Mouse (Mus musculus) neural tube, embryonic 15.5 days (tissue): ENCODE results near the gene Fh1. TPM values are rescaled to one million over a fixed set of nuclear protein-coding genes. Genes with fewer than 3 reads are reported as not detected.

Source experiments
- ATAC-seq: fragments of 200-750 bp; cut with Nextera tagmentation; 2 replicates; pipeline ENCODE4 v1.8.0; 2017; ENCODE audit warnings: mild to moderate bottlenecking, moderate TSS enrichment, moderate library complexity; ENCODE audit not compliant: low FRiP score
- H3K27ac ChIP-seq: fragments of 300-500 bp; sonication (generic); replicated peaks from 2 replicates; pipeline ENCODE4 v1.5.1; 2015; ENCODE audit warnings: mild to moderate bottlenecking, inconsistent platforms
- H3K27me3 ChIP-seq: fragments of 300-500 bp; sonication (generic); replicated peaks from 2 replicates; pipeline ENCODE4 v1.6.1; 2015; ENCODE audit warnings: inconsistent platforms
- H3K36me3 ChIP-seq: fragments of 300-500 bp; sonication (generic); 2 replicates; pipeline ENCODE4 v1.6.1; 2015; ENCODE audit warnings: inconsistent platforms
- H3K4me1 ChIP-seq: fragments of 300-500 bp; sonication (generic); 2 replicates; pipeline ENCODE4 v1.6.1; 2015; ENCODE audit warnings: inconsistent platforms
- H3K4me2 ChIP-seq: fragments of 300-500 bp; sonication (generic); 2 replicates; pipeline ENCODE4 v1.6.1; 2015; ENCODE audit warnings: inconsistent platforms, mild to moderate bottlenecking, moderate library complexity
- H3K4me3 ChIP-seq: fragments of 300-500 bp; sonication (generic); replicated peaks from 2 replicates; pipeline ENCODE4 v1.5.1; 2015; ENCODE audit warnings: mild to moderate bottlenecking, inconsistent platforms
- H3K9ac ChIP-seq: fragments of 300-500 bp; sonication (generic); replicated peaks from 2 replicates; pipeline ENCODE4 v1.6.1; 2015; ENCODE audit warnings: mild to moderate bottlenecking, inconsistent platforms
- H3K9me3 ChIP-seq: fragments of 300-500 bp; sonication (generic); replicated peaks from 2 replicates; pipeline ENCODE4 v1.6.1; 2016; ENCODE audit warnings: inconsistent platforms
- WGBS: fragments of 180-500 bp; shearing (Covaris S2); methylation state at CpG from one replicate; pipeline ENCODE4 v1.1.7; 2015; ENCODE audit warnings: mixed read lengths; 5-methylcytosine and 5-hydroxymethylcytosine counted together
- polyA plus RNA-seq: library from polyadenylated mRNA; unstranded; fragments of >200 nt; fragmentation: Nextera tagmentation; extraction: Ambion mirVana; gene quantifications from 2 replicates; pipeline ENCODE4 v1.2.1, GENCODE M21; 2015

The Fh1 gene
- polyA plus RNA-seq, 1 experiment from 2014 or later, result 117 TPM

DNA sequence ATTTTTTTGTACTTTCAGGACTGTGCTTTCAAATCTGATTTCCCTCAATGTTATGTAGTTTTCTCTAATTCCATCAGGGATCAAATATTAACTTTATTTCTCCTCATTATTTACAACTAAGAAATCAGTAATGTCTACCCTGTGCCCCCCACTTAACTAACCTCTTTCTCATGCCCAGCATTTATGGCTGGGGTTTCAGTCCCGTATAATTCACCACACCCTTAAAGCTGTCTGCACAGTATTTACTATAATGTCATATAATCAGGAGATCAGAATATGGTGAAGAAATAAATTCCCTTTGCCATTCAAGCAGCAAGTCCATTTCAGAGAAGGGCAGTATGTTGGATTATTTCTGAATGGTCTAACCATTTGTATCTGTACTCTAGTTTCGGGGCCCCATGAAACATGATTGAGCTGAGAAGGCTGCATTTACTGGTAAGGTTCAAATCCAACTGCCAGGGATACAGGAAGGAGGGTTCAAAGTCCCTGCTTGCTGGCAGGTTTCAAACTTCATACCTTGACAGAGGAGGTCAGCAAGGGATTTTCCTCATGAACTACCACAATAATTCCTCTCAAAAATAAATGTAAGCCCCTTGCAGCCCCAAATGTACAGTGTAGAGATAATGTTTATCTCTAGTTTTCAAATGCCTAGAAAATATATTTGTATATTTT is 46.9 kb downstream of the Fh1 start:
- no peak overlapping the region for H3K4me2 ChIP-seq
- H3K9me3 ChIP-seq, result no peaks in the 10 kb centered on the region
- H3K4me3 ChIP-seq, result no peak overlapping the region
- H3K27me3 ChIP-seq, result no peaks in the 10 kb centered on the region
- ATAC-seq, result no peak
- no peak overlapping the region for H3K27ac ChIP-seq
- H3K36me3 ChIP-seq, result no peaks in the 10 kb centered on the region
- 80% methylated on average over 2 of the region's 2 CpGs for WGBS
- H3K4me1 ChIP-seq, result 0 out of 2 replicates have a peak, but pooled peaks cover 7% of the 10 kb centered on the region
- H3K9ac ChIP-seq, result no peak overlapping the region

DNA sequence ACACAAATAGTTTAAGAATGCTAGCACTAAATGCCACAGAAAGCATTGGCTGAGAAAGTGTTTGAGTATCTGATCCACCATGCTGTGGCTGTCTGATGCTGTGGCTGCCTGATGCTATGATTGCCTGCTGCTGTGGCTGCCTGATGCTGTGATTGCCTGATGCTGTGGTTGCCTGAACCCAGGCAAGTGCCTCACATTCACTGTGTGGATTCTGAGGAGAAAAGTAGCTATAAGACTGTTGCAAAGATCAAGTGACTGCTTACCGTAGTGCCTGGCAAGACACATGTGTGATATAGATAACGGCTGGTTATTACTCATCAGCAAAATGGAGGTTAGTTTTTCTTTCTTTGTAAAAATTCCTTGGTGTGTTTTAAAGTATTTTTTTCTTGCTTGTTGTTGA is 51.3 kb downstream of the Fh1 start:
- Histone ChIP-seq H3K4me3 (no peak overlapping the region), H3K9me3 (no peaks in the 10 kb centered on the region), H3K27ac (no peak overlapping the region), H3K4me1 (no peaks in the 10 kb centered on the region), H3K4me2 (no peak overlapping the region), H3K9ac (no peak overlapping the region), H3K36me3 (no peaks in the 10 kb centered on the region), H3K27me3 (no peaks in the 10 kb centered on the region)
- ATAC-seq, result no peak
- 84% methylated on average over 2 of the region's 2 CpGs for WGBS

DNA sequence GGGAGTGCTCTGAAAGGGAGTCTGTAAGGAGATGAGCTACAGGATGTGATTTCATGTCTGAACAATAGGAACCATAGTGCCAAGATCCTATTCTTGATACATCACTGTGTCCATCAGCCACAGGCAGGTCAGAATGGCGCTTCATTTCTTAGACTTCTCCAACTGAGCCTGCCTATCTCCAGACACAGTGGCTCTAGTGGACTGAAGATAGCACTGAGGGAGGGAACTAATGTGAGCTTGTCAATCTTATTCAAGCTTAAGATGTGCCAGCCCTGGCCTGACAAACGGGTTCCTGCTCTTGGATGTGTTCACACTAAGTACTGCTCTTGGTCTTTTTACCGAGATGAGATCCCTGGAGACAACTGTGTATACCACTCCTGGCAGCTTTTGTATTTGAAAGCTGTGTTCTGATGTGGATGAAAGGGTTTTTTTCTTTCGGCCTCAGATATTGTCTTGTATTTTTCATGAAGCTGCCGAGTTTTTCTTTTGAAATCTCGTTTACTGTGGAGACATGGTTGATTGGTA is 59.8 kb downstream of the Fh1 start:
- Histone ChIP-seq H3K9ac (no peak overlapping the region), H3K36me3 (no peaks in the 10 kb centered on the region), H3K4me3 (no peak overlapping the region), H3K27ac (no peak overlapping the region), H3K4me1 (no peaks in the 10 kb centered on the region), H3K4me2 (no peak overlapping the region), H3K27me3 (no peaks in the 10 kb centered on the region), H3K9me3 (no peaks in the 10 kb centered on the region)
- WGBS, result 79% methylated on average over 6 of the region's 6 CpGs
- no peak for ATAC-seq

DNA sequence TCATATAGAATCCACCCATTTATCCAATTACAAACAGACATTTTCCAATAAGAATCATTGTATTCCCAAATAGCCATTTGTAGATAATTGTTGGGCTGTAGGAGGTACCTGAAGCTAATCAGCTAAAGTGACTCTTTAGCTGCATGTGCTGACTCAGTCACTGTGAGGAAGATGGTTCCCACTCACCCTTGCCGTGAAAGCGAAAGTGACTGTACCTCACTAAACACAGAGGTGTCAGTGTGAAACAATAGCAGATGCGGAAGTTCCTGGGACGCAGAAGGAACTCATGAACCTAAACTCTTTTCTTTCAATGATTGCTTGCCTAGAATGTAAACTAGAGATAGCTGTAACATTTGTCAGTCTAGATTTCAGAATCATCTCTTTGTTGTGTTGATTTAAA is 61.1 kb downstream of the Fh1 start:
- no peak overlapping the region for H3K9ac ChIP-seq
- no peaks in the 10 kb centered on the region for H3K9me3 ChIP-seq
- 87% methylated on average over 4 of the region's 4 CpGs for WGBS
- ATAC-seq, result no peak
- no peaks in the 10 kb centered on the region for H3K4me1 ChIP-seq
- H3K4me3 ChIP-seq, result no peak overlapping the region
- H3K4me2 ChIP-seq, result no peak overlapping the region
- H3K36me3 ChIP-seq, result no peaks in the 10 kb centered on the region
- no peak overlapping the region for H3K27ac ChIP-seq
- H3K27me3 ChIP-seq, result no peaks in the 10 kb centered on the region

DNA sequence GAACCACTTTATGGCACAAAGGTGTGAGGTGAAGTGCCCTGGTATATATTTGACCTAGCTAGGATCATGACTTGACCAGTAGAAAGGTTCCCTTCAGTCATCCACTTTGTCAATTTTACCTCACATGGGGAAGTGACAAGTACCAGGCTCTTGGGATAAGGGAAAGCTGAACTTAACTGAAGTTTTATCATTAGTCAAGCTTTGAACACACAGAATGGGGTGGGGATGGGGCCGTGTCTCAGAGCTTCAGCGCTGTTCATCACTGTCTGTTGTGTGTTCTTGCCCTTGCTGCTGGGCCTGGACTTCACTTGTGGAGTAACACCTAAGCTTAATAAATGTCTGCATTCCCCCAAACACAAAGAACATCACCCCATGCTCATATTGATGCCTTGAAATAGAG is 63.1 kb downstream of the Fh1 start:
- H3K9me3 ChIP-seq, result no peaks in the 10 kb centered on the region
- no peaks in the 10 kb centered on the region for H3K4me1 ChIP-seq
- 93% methylated on average over 2 of the region's 2 CpGs for WGBS
- no peak overlapping the region for H3K27ac ChIP-seq
- no peak overlapping the region for H3K4me2 ChIP-seq
- ATAC-seq, result no peak
- no peak overlapping the region for H3K4me3 ChIP-seq
- H3K36me3 ChIP-seq, result no peaks in the 10 kb centered on the region
- H3K9ac ChIP-seq, result no peak overlapping the region
- H3K27me3 ChIP-seq, result no peaks in the 10 kb centered on the region

DNA sequence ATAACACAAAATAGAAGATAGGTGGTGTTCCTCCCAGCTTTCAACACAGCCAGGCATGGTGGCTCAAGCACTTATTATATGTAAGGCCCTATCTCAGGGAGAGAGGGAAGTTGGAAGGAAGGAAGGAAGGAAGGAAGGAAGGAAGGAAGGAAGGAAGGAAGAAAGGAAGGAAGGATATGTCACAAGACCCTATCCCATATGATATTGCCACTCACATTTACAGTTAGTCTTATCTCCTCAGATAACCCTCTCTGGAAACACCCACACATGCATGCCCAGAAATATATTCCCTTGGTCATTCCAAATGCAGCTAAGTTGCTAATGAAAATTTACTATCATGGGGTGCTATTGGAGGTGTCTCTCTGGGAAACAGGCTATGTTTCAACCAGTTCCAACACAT is 63.6 kb downstream of the Fh1 start:
- H3K9me3 ChIP-seq, result no peaks in the 10 kb centered on the region
- no peak overlapping the region for H3K4me2 ChIP-seq
- no peak for ATAC-seq
- no peak overlapping the region for H3K4me3 ChIP-seq
- H3K9ac ChIP-seq, result no peak overlapping the region
- no peak overlapping the region for H3K27ac ChIP-seq
- H3K4me1 ChIP-seq, result no peaks in the 10 kb centered on the region
- H3K36me3 ChIP-seq, result no peaks in the 10 kb centered on the region
- H3K27me3 ChIP-seq, result no peaks in the 10 kb centered on the region

DNA sequence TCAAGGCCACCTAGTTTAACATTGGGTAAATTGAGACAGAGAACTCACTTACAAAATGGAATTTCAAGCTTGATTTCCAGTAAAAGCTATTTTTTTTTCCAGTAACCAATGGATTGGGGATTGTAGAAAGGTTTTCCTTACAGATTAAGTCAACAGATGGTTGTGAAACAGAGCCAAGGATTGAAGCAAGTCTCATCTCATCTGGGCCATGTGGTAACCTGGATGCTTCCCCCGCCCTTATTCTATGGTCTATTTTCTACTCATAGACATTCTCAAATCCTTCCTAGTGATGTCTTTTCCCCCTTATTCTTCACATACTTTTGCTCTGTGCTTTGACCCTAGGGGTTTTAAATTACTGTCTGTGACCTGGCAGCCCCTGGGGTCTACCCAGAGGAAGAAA is 70.8 kb downstream of the Fh1 start:
- Histone ChIP-seq H3K4me2 (no peak overlapping the region), H3K4me3 (no peak overlapping the region), H3K27ac (no peak overlapping the region), H3K9ac (no peak overlapping the region), H3K4me1 (no peaks in the 10 kb centered on the region), H3K27me3 (no peaks in the 10 kb centered on the region), H3K9me3 (no peaks in the 10 kb centered on the region), H3K36me3 (no peaks in the 10 kb centered on the region)
- ATAC-seq, result no peak
- 96% methylated on average over 1 of the region's 1 CpGs for WGBS

DNA sequence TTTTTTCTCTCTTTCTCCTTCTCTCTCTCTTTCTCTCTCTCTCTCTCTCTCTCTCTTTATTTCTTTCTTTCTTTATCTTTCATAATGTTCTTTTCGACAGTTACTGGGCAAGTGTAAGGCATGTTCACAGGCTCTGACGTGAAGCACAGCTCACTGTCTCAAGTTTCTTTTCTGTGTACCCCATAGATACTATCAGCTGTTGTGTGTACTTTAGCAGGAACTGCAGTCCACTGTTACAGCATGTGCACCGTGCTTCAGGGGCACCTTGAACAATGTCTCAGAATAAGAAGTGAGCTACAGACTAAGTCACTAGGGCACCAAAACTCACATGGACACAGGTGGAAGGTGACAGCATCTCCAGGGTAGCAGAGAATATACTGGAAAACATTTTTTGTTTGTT is 73.0 kb downstream of the Fh1 start:
- H3K9ac ChIP-seq, result no peak overlapping the region
- no peaks in the 10 kb centered on the region for H3K36me3 ChIP-seq
- H3K4me1 ChIP-seq, result no peaks in the 10 kb centered on the region
- H3K27me3 ChIP-seq, result no peaks in the 10 kb centered on the region
- H3K4me2 ChIP-seq, result no peak overlapping the region
- WGBS, result 90% methylated on average over 3 of the region's 3 CpGs
- H3K4me3 ChIP-seq, result no peak overlapping the region
- no peaks in the 10 kb centered on the region for H3K9me3 ChIP-seq
- no peak overlapping the region for H3K27ac ChIP-seq
- no peak for ATAC-seq

DNA sequence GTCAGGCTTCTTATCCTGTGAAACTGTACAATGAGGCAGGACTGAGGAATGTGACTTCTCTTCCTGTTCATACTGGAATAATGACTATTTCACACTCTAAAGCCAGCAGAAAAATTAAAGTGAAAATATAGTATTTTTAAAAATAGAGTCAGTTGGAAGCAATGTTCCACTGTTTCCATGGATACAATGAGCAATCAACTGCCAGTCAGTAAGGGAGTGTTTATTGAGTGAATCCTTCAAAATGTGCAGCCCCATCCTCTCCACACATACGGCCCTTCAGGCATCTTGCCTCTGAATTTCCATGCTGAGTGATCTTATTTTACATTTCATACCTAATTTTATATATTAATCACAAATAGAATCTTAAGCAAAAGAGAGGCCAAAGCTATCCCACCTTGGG is 74.8 kb downstream of the Fh1 start:
- H3K9me3 ChIP-seq, result no peaks in the 10 kb centered on the region
- H3K36me3 ChIP-seq, result no peaks in the 10 kb centered on the region
- H3K4me2 ChIP-seq, result no peak overlapping the region
- WGBS, result 67% methylated on average over 1 of the region's 1 CpGs
- H3K4me1 ChIP-seq, result no peaks in the 10 kb centered on the region
- no peak for ATAC-seq
- no peak overlapping the region for H3K27ac ChIP-seq
- no peak overlapping the region for H3K4me3 ChIP-seq
- no peak overlapping the region for H3K9ac ChIP-seq
- H3K27me3 ChIP-seq, result no peaks in the 10 kb centered on the region

Other genes with a start within 250 kb of the Fh1 start
- gene Rgs7, start 133.1 kb downstream of the Fh1 start, polyA plus RNA-seq, result 41.7 and 48.2 TPM in 2 replicates
- gene Kmo, start 5.3 kb downstream of the Fh1 start, polyA plus RNA-seq, result 0.09 and 0.46 TPM in 2 replicates
- 7.8 and 8.4 TPM in 2 replicates for gene Opn3, start 67.1 kb upstream of the Fh1 start, polyA plus RNA-seq
- gene Chml, start 67.3 kb upstream of the Fh1 start, polyA plus RNA-seq, result 2.6 and 3.1 TPM in 2 replicates
- not detected in 2 replicates for gene Wdr64, start 73.0 kb upstream of the Fh1 start, polyA plus RNA-seq